ENCODE assay signal across 12 mouse cellular contexts in genomic region chrX:8921813-8922607, GRCm38 (mm10). TPM values are rescaled to one million over a fixed set of nuclear protein-coding genes. Genes with fewer than 3 reads are reported as not detected.
A peak's percentile ranks its signal among the peaks of the same experiment; 100 is the strongest.
DNase-seq lines count a peak whose midpoint lies in the region; ATAC-seq and TF ChIP-seq lines count a peak whose summit lies in the region.
"Had no signal": no experiment of that assay in that cellular context is flagged by ENCODE, and none has a peak within 500 bp of the region (broad histone marks: within the 10 kb centered on the region; RNA-seq: fewer than 3 reads in every experiment).

No protein-coding gene starts in this region.

- no peaks in the 10 kb centered on the region for H3K4me1 ChIP-seq in lung, embryonic 14.5 days (ENCODE audit: insufficient read depth)
- no peaks in the 10 kb centered on the region for H3K4me1 ChIP-seq in embryonic facial prominence, embryonic 10.5 days
- H3K4me1 ChIP-seq: limb, embryonic 15.5 days had no signal

- H3K9me3 ChIP-seq in lung, embryonic 14.5 days (ENCODE audit: low read depth, low read length) = no peaks in the 10 kb centered on the region
- peaks cover 11% of the 10 kb centered on the region; the same call in 1 of the 2 replicates for H3K9me3 ChIP-seq in embryonic facial prominence, embryonic 10.5 days
- H3K9me3 ChIP-seq: limb, embryonic 15.5 days had no signal

- no peak overlapping the region for H3K9ac ChIP-seq in lung, embryonic 14.5 days
- H3K9ac ChIP-seq: limb, embryonic 15.5 days had no signal

- no peak overlapping the region for H3K27ac ChIP-seq in lung, embryonic 14.5 days (ENCODE audit: low read depth)
- H3K27ac ChIP-seq in embryonic facial prominence, embryonic 10.5 days (replicated peaks) = no peak overlapping the region
- H3K27ac ChIP-seq: limb, embryonic 15.5 days had no signal

- no peak for ATAC-seq in lung, embryonic 14.5 days (ENCODE audit: insufficient read depth)
- ATAC-seq in megakaryocyte-erythroid progenitor cell, adult 5-6 weeks (replicated peaks; ENCODE audit: low FRiP score, low TSS enrichment, poor library complexity, severe bottlenecking) = 0 out of 2 replicates have a peak, but pooled peaks have one; percentile 34

- DNase-seq in heart, adult 18-20 months = peak; percentile 0 to 3
- no peak for DNase-seq in heart, adult 8-10 months (ENCODE audit: low spot score)
- no peak for DNase-seq in lung, embryonic 14.5 days
- no peak for DNase-seq in lung, postnatal 25 days (ENCODE audit: low spot score)
- DNase-seq in ZHBTc4 (ENCODE audit: low read depth, low spot score) = peak; percentile 4
- DNase-seq in urinary bladder, adult 18-20 months (ENCODE audit: low spot score in 2 of 2) = no peak
- no peak for DNase-seq in embryonic facial prominence, embryonic 10.5 days (ENCODE audit: low spot score)
- DNase-seq: kidney, adult 11 months had no signal

- H3K36me3 ChIP-seq in lung, embryonic 14.5 days (ENCODE audit: insufficient read depth) = no peaks in the 10 kb centered on the region
- no peaks in the 10 kb centered on the region for H3K36me3 ChIP-seq in embryonic facial prominence, embryonic 10.5 days (replicated peaks)
- H3K36me3 ChIP-seq: limb, embryonic 15.5 days had no signal

- 50% methylated on average over 9 of the region's 9 CpGs for WGBS in lung, embryonic 14.5 days
- 60% methylated on average over 9 of the region's 9 CpGs for WGBS in embryonic facial prominence, embryonic 10.5 days

- H3K4me2 ChIP-seq in lung, embryonic 14.5 days = no peak overlapping the region
- H3K4me2 ChIP-seq: limb, embryonic 15.5 days had no signal

- no peaks in the 10 kb centered on the region for H3K27me3 ChIP-seq in lung, embryonic 14.5 days (ENCODE audit: insufficient read depth, low read length)
- no peaks in the 10 kb centered on the region for H3K27me3 ChIP-seq in embryonic facial prominence, embryonic 10.5 days (replicated peaks; ENCODE audit: low read depth, poor library complexity, severe bottlenecking)
- H3K27me3 ChIP-seq: limb, embryonic 15.5 days had no signal

- H3K4me3 ChIP-seq in lung, embryonic 14.5 days (ENCODE audit: low read depth, low read length) = no peak overlapping the region
- no peak overlapping the region for H3K4me3 ChIP-seq in embryonic facial prominence, embryonic 10.5 days
- H3K4me3 ChIP-seq: limb, embryonic 15.5 days had no signal

- peak; percentile 33; the same call in 1 of the 2 replicates for TF ChIP-seq CTCF in lung, embryonic 14.5 days (IDR thresholded peaks at IDR 0.05; ENCODE audit: low read depth)

RNA-seq across cellular contexts. Expression of gene B630019K06Rik, which starts 29.8 kb away (rescaled TPM):
- under 1 TPM; 0.57 to 0.77 TPM for total RNA-seq in heart, adult 18-20 months (2021)
- 1 to 10 TPM in 3 of 4 experiments, under 1 TPM in 1; 0.80 to 1.2 (median 1.0) TPM for total RNA-seq in heart, adult 8-10 months (2022)
- polyA plus RNA-seq in lung, embryonic 14.5 days (2014; fragmentation: Nextera tagmentation; extraction: Ambion mirVana) = 6.5 and 7.0 TPM in 2 replicates
- 0.89 and 1.6 TPM in 2 replicates for total RNA-seq in megakaryocyte-erythroid progenitor cell, adult 5-6 weeks (2014; fragmentation: Nextera tagmentation)
- 0.46 TPM in 1 of 2 replicates, not detected in the other for total RNA-seq in megakaryocyte-erythroid progenitor cell, adult 5-6 weeks (2017)
- 2.8 and 2.9 TPM in 2 replicates for polyA plus RNA-seq in embryonic facial prominence, embryonic 10.5 days (2016; fragmentation: Nextera tagmentation; extraction: Ambion mirVana)

RNA-seq across cellular contexts. Expression of gene Fthl17b, which starts 40.8 kb away (rescaled TPM):
- not detected for total RNA-seq in heart, adult 18-20 months (2021)
- not detected for total RNA-seq in heart, adult 8-10 months (2022)
- not detected in 2 replicates for polyA plus RNA-seq in lung, embryonic 14.5 days (2014; fragmentation: Nextera tagmentation; extraction: Ambion mirVana)
- not detected in 2 replicates for total RNA-seq in megakaryocyte-erythroid progenitor cell, adult 5-6 weeks (2014; fragmentation: Nextera tagmentation)
- total RNA-seq in megakaryocyte-erythroid progenitor cell, adult 5-6 weeks (2017) = not detected in 2 replicates
- polyA plus RNA-seq in embryonic facial prominence, embryonic 10.5 days (2016; fragmentation: Nextera tagmentation; extraction: Ambion mirVana) = not detected in 2 replicates
- total RNA-seq: gastrocnemius, adult 18-20 months had no signal
- polyA plus RNA-seq: limb, embryonic 15.5 days; neural tube, embryonic 11.5 days had no signal

RNA-seq across cellular contexts. Expression of gene Gm5751, which starts 48.0 kb away (rescaled TPM):
- not detected for total RNA-seq in heart, adult 18-20 months (2021)
- total RNA-seq in heart, adult 8-10 months (2022) = not detected
- not detected in 2 replicates for polyA plus RNA-seq in lung, embryonic 14.5 days (2014; fragmentation: Nextera tagmentation; extraction: Ambion mirVana)
- total RNA-seq in megakaryocyte-erythroid progenitor cell, adult 5-6 weeks (2014; fragmentation: Nextera tagmentation) = not detected in 2 replicates
- total RNA-seq in megakaryocyte-erythroid progenitor cell, adult 5-6 weeks (2017) = not detected in 2 replicates
- not detected in 2 replicates for polyA plus RNA-seq in embryonic facial prominence, embryonic 10.5 days (2016; fragmentation: Nextera tagmentation; extraction: Ambion mirVana)
- total RNA-seq: gastrocnemius, adult 18-20 months had no signal
- polyA plus RNA-seq: limb, embryonic 15.5 days; neural tube, embryonic 11.5 days had no signal

RNA-seq across cellular contexts. Expression of gene Fthl17c, which starts 54.3 kb away (rescaled TPM):
- total RNA-seq in heart, adult 18-20 months (2021) = not detected
- not detected for total RNA-seq in heart, adult 8-10 months (2022)
- polyA plus RNA-seq in lung, embryonic 14.5 days (2014; fragmentation: Nextera tagmentation; extraction: Ambion mirVana) = not detected in 2 replicates
- total RNA-seq in megakaryocyte-erythroid progenitor cell, adult 5-6 weeks (2014; fragmentation: Nextera tagmentation) = not detected in 2 replicates
- not detected in 2 replicates for total RNA-seq in megakaryocyte-erythroid progenitor cell, adult 5-6 weeks (2017)
- polyA plus RNA-seq in embryonic facial prominence, embryonic 10.5 days (2016; fragmentation: Nextera tagmentation; extraction: Ambion mirVana) = not detected in 2 replicates
- total RNA-seq: gastrocnemius, adult 18-20 months had no signal
- polyA plus RNA-seq: limb, embryonic 15.5 days; neural tube, embryonic 11.5 days had no signal

Comparison
In these comparisons a context has a peak if more than half of its experiments do, and no peak if none do; other contexts are left out.
1. DNase-seq: peak in heart, adult 18-20 months (2 of 2) and ZHBTc4 (single experiment); none in heart, adult 8-10 months (single experiment), lung, embryonic 14.5 days (single experiment), lung, postnatal 25 days (single experiment), urinary bladder, adult 18-20 months (0 of 2) and embryonic facial prominence, embryonic 10.5 days (single experiment).